Mouse (Mus musculus) intestine, postnatal 0 days (tissue): ENCODE results near the gene Ppp2r2c. TPM values are rescaled to one million over a fixed set of nuclear protein-coding genes. Genes with fewer than 3 reads are reported as not detected.

Experiments used
- ATAC-seq: fragments of 200-750 bp; cut with Nextera tagmentation; 2 replicates; pipeline ENCODE4 v1.8.0; 2017; ENCODE audit warnings: mild to moderate bottlenecking, moderate TSS enrichment, moderate library complexity
- H3K27ac ChIP-seq: fragments of 300-500 bp; sonication (generic); 2 replicates; pipeline ENCODE4 v1.5.1; 2014; ENCODE audit warnings: mild to moderate bottlenecking, low read depth, low read length, moderate library complexity
- H3K27me3 ChIP-seq: fragments of 300-500 bp; sonication (generic); replicated peaks from 2 replicates; pipeline ENCODE4 v1.6.1; 2014; ENCODE audit warnings: low read length, mixed read lengths; ENCODE audit not compliant: control insufficient read depth, insufficient read depth
- H3K36me3 ChIP-seq: fragments of 300-500 bp; sonication (generic); 2 replicates; pipeline ENCODE4 v1.6.1; 2014; ENCODE audit warnings: mild to moderate bottlenecking, moderate library complexity; ENCODE audit not compliant: control insufficient read depth, insufficient read depth
- H3K4me1 ChIP-seq: fragments of 300-500 bp; sonication (generic); replicated peaks from 2 replicates; pipeline ENCODE4 v1.6.1; 2014; ENCODE audit warnings: antibody characterized with exemption, low read length, mixed read lengths; ENCODE audit not compliant: control insufficient read depth, insufficient read depth
- H3K4me2 ChIP-seq: fragments of 300-500 bp; sonication (generic); replicated peaks from 2 replicates; pipeline ENCODE4 v1.6.1; 2014; ENCODE audit warnings: low read depth, mild to moderate bottlenecking, moderate library complexity
- H3K4me3 ChIP-seq: fragments of 300-500 bp; sonication (generic); 2 replicates; pipeline ENCODE4 v1.5.1; 2014; ENCODE audit warnings: low read depth, low read length
- H3K9ac ChIP-seq: fragments of 300-500 bp; sonication (generic); 2 replicates; pipeline ENCODE4 v1.6.1; 2014; ENCODE audit warnings: mild to moderate bottlenecking, low read depth, low read length
- H3K9me3 ChIP-seq: fragments of 300-500 bp; sonication (generic); 2 replicates; pipeline ENCODE4 v1.6.1; 2016; ENCODE audit warnings: mixed run types; ENCODE audit not compliant: control insufficient read depth
- CTCF ChIP-seq: sonication (generic); IDR thresholded peaks from 2 replicates; pipeline ENCODE4 v1.5.1; 2016; ENCODE audit warnings: low read depth, mild to moderate bottlenecking, control low read depth, antibody characterized with exemption, moderate library complexity
- WGBS: fragments of 180-500 bp; shearing (Covaris S2); extraction: QIAGEN DNeasy Blood & Tissue Kit; methylation state at CpG from one replicate; pipeline ENCODE4 v1.1.7; 2014; 5-methylcytosine and 5-hydroxymethylcytosine counted together
- polyA plus RNA-seq: library from polyadenylated mRNA; unstranded; fragments of >200 nt; fragmentation: Nextera tagmentation; extraction: Ambion mirVana; gene quantifications from 2 replicates; pipeline ENCODE4 v1.2.1, GENCODE M21; 2015

Ppp2r2c gene
- polyA plus RNA-seq, 1 experiment from 2014 or later, result 0.95 TPM

DNA sequence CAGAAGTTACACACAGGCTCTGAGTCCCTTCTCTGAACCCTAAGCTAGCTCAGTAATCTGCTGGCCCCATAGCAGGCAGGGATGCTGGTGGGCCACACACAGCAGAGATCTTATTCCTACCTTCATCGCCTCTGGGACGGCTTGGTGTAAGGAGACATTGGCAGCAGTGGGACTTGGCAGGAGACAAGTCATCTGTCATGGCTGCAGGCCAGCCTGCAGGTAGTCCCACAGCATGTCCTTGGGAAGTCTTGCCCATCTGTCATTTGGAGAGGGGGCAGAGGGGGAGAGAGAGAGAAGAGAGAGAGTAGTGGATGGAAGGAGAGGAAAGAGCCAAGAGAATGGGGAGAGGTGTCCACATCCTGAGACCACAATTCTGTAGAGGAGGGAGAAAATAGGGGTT, 35.8 kb downstream of the Ppp2r2c start:
- H3K36me3 ChIP-seq, result no peaks in the 10 kb centered on the region
- no peaks in the 10 kb centered on the region for H3K9me3 ChIP-seq
- WGBS, result 93% methylated on average over 2 of the region's 2 CpGs
- ATAC-seq, result no peak
- H3K27me3 ChIP-seq, result no peaks in the 10 kb centered on the region
- H3K4me1 ChIP-seq, result no peaks in the 10 kb centered on the region
- no peak overlapping the region for H3K9ac ChIP-seq
- no peak overlapping the region for H3K27ac ChIP-seq
- no peak for TF ChIP-seq CTCF
- H3K4me3 ChIP-seq, result no peak overlapping the region
- H3K4me2 ChIP-seq, result no peak overlapping the region

DNA sequence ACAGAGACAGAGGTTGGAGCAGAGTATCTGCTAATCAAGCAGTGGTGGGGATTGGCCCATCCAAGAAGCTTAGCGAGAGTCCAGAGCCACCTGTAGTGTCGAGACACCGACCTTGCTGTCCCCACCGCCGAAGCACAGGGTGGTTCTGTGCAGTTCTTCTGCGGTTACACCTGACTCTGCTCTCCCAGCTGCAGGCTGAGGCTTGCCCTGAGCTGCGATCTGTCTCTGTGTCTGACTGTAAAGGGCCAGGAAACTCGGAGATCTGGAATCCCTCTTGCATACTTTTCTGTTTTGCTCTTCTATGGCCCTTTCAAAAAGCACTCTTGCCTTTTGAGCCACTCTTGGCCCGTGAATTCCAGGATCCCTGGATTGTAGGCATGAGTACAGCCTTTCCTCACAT, 36.4 kb downstream of the Ppp2r2c start:
- Histone ChIP-seq H3K36me3 (no peaks in the 10 kb centered on the region), H3K9me3 (no peaks in the 10 kb centered on the region), H3K9ac (no peak overlapping the region), H3K27me3 (no peaks in the 10 kb centered on the region), H3K27ac (no peak overlapping the region), H3K4me3 (no peak overlapping the region), H3K4me2 (no peak overlapping the region), H3K4me1 (no peaks in the 10 kb centered on the region)
- TF ChIP-seq CTCF, result no peak
- 84% methylated on average over 9 of the region's 9 CpGs for WGBS
- no peak for ATAC-seq

DNA sequence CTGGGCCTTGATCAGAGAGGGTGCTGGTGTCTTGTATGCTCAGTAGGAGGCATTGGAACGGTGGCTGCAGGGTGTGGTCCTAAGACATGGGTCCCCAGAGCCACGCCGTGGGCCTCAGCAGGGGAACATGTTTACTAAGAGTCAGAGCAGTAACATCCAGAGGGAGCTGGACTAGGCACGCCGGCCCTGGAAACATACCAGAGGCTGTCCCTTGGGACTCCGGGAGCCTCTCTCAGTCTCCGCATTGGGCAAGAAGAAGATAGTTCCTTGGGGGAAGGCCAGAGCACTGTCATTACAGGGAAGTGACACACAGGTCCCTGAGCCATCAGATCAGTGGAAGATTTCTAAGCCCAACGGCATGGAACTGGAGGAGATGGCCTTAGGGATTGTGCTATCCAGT, 36.9 kb downstream of the Ppp2r2c start:
- Histone ChIP-seq H3K4me3 (no peak overlapping the region), H3K9ac (no peak overlapping the region), H3K36me3 (no peaks in the 10 kb centered on the region), H3K27me3 (no peaks in the 10 kb centered on the region), H3K27ac (no peak overlapping the region), H3K9me3 (no peaks in the 10 kb centered on the region), H3K4me2 (no peak overlapping the region), H3K4me1 (no peaks in the 10 kb centered on the region)
- ATAC-seq, result no peak
- TF ChIP-seq CTCF, result no peak
- 65% methylated on average over 8 of the region's 8 CpGs for WGBS

DNA sequence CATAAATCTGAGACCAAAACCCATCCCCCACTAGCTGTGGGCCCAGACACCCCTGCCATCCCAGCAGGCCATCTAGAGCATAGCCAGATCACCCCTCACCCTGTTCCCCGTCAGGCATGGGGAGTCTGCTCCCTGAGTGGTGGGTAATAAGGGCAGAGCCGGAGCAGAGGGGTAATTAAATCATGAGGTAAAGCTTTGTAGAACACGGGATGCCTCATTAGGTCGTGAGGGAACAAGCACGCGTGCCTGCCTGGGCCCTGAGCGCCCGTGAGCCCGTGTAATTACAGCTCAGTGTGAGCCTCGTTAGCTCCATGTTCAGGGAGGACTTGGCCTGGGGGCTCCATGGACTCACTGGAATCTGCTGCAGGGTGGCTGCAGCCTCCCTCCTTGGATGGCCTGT, 39.4 kb downstream of the Ppp2r2c start:
- no peak overlapping the region for H3K4me3 ChIP-seq
- WGBS, result 53% methylated on average over 10 of the region's 10 CpGs
- no peaks in the 10 kb centered on the region for H3K27me3 ChIP-seq
- no peak overlapping the region for H3K4me2 ChIP-seq
- H3K36me3 ChIP-seq, result no peaks in the 10 kb centered on the region
- no peaks in the 10 kb centered on the region for H3K4me1 ChIP-seq
- ATAC-seq, result no peak
- H3K9me3 ChIP-seq, result no peaks in the 10 kb centered on the region
- no peak overlapping the region for H3K27ac ChIP-seq
- TF ChIP-seq CTCF, result no peak
- H3K9ac ChIP-seq, result no peak overlapping the region

DNA sequence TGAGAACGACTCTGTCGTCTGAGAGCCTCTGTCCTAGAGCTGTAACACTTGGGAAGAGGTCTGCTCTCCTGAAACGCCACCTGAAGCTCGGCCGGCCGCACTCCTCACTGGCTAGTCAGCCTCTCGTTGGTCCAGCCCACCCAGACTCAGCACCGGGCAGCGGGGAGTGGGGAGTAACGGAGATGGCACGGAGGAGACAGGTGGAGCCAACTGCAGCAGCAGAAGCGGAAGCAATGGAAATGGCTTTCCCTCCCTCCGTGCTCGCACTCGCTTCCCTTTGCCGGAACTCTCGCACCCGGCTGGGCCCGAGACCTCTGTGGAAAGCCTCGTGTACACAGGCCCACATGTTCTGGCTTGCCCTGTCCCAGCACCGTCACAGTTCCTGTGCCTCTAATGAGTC, 41.2 kb downstream of the Ppp2r2c start:
- WGBS, result 84% methylated on average over 21 of the region's 21 CpGs
- H3K36me3 ChIP-seq, result no peaks in the 10 kb centered on the region
- no peak overlapping the region for H3K4me3 ChIP-seq
- H3K4me2 ChIP-seq, result no peak overlapping the region
- no peak for TF ChIP-seq CTCF
- no peak overlapping the region for H3K9ac ChIP-seq
- no peaks in the 10 kb centered on the region for H3K27me3 ChIP-seq
- H3K9me3 ChIP-seq, result no peaks in the 10 kb centered on the region
- no peaks in the 10 kb centered on the region for H3K4me1 ChIP-seq
- no peak for ATAC-seq
- H3K27ac ChIP-seq, result no peak overlapping the region

DNA sequence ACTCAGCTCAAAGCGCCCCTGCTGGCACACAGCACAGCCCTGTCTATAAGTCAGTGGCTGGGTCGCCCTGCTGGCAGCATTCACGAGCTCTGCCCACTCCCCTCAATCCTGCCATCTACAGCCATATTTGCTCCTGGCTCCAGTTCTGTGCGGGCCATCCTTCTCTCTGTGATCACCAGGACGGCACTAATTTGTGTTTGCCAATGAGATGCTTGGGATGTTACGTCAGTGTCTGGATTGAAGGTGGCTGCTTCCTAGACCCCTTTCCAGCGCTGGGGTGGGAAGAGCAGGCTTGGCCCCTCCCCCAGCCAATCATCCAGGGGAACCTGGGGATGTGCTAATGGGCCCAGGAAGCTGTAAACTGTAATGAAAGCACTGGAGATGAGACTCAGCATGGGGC, 42.7 kb downstream of the Ppp2r2c start:
- no peak overlapping the region for H3K27ac ChIP-seq
- H3K4me1 ChIP-seq, result no peaks in the 10 kb centered on the region
- no peak overlapping the region for H3K4me2 ChIP-seq
- no peaks in the 10 kb centered on the region for H3K9me3 ChIP-seq
- 16% methylated on average over 7 of the region's 7 CpGs for WGBS
- no peaks in the 10 kb centered on the region for H3K27me3 ChIP-seq
- TF ChIP-seq CTCF, result no peak
- H3K36me3 ChIP-seq, result no peaks in the 10 kb centered on the region
- H3K9ac ChIP-seq, result no peak overlapping the region
- no peak for ATAC-seq
- no peak overlapping the region for H3K4me3 ChIP-seq

DNA sequence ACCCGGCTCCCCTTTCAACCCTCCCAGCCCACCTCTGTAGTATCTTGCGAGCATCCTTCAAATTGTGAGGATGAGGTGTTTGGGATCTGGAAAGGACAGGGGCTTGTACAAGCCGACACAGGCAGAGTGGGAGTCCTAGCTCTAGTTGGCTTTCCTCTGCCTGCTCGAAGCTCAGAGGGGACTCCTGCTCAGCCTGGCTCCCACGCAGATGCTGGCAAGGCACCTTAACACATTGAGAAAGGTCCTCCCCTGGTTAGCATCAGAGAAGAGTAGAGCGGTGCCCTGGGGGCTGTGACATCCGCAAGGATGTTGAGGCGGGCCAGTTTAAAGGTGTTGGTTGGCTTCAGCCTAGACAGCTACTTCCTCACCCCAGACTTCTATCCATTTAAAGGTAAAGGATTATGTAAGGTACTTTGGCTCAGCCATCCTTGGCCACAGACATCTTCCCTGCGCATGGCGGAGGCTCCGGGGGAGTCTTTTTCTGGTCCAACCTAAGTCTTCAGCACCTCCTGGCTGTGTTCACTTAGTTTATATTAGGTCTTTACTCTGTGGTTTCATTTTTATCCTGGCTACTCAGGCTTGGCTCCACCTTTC, 43.5 kb downstream of the Ppp2r2c start:
- no peak overlapping the region for H3K4me3 ChIP-seq
- H3K4me1 ChIP-seq, result no peaks in the 10 kb centered on the region
- no peak for TF ChIP-seq CTCF
- H3K27ac ChIP-seq, result no peak overlapping the region
- WGBS, result 70% methylated on average over 11 of the region's 11 CpGs
- no peak for ATAC-seq
- no peak overlapping the region for H3K9ac ChIP-seq
- H3K4me2 ChIP-seq, result no peak overlapping the region
- no peaks in the 10 kb centered on the region for H3K27me3 ChIP-seq
- no peaks in the 10 kb centered on the region for H3K36me3 ChIP-seq
- H3K9me3 ChIP-seq, result no peaks in the 10 kb centered on the region
